Mouse (Mus musculus) myocyte (in vitro differentiated cells): ENCODE measurements at regions not wholly inside any gene's neighbourhood (a gene's known extent, or its start where the extent isn't known, plus 50 kb on each side); places are given as distances from the start of the nearest gene placed in this dataset.

Experiments
- H3K27me3 ChIP-seq: one replicate; pipeline ENCODE4 v1.6.1; 2011; ENCODE audit not compliant: control insufficient read depth, insufficient read depth, insufficient read length
- H3K36me3 ChIP-seq: one replicate; pipeline ENCODE4 v1.6.1; 2011; ENCODE audit not compliant: control insufficient read depth, insufficient read depth
- H3K4me2 ChIP-seq: one replicate; pipeline ENCODE4 v1.6.1; 2011; ENCODE audit warnings: low read depth, control low read depth
- H3K4me3 ChIP-seq: one replicate; pipeline ENCODE4 v1.5.1; 2011; ENCODE audit warnings: mild to moderate bottlenecking, control low read depth, moderate library complexity
- H3K79me2 ChIP-seq: one replicate; pipeline ENCODE4 v1.6.1; 2011; ENCODE audit not compliant: control insufficient read depth, insufficient read depth
- H3ac ChIP-seq: one replicate; pipeline ENCODE4 v1.6.1; 2011; ENCODE audit not compliant: control insufficient read depth, insufficient read length
- CEBPB ChIP-seq: IDR thresholded peaks from 2 replicates; pipeline ENCODE4 v1.6.1; 2011; ENCODE audit warnings: mild to moderate bottlenecking, moderate library complexity; ENCODE audit not compliant: poor library complexity, insufficient read depth, severe bottlenecking
- E2F4 ChIP-seq: IDR thresholded peaks from one replicate; pipeline ENCODE4 v1.6.1; 2011; ENCODE audit warnings: mild to moderate bottlenecking, control low read depth, moderate library complexity; ENCODE audit not compliant: insufficient read depth
- MAX ChIP-seq: IDR thresholded peaks from one replicate; pipeline ENCODE4 v1.6.1; 2011; ENCODE audit warnings: low read depth, mild to moderate bottlenecking, control low read depth
- MYOD1 ChIP-seq, 3 experiments: IDR thresholded peaks; one replicate each; pipeline ENCODE4 v1.6.1; 2011; ENCODE audit warnings: control low read depth in 2 of 3, low read depth in 2 of 3, mild to moderate bottlenecking in 2 of 3, moderate library complexity in 1 of 3; ENCODE audit not compliant: insufficient read length in 2 of 3, control insufficient read depth in 1 of 3
- MYOG ChIP-seq, 3 experiments: IDR thresholded peaks; one replicate each; pipeline ENCODE4 v1.6.1; 2011; ENCODE audit warnings: control low read depth in 2 of 3, low read depth in 2 of 3, mild to moderate bottlenecking in 2 of 3; ENCODE audit not compliant: insufficient read length in 2 of 3, control insufficient read depth in 1 of 3, insufficient read depth in 1 of 3
- POLR2A ChIP-seq: IDR thresholded peaks from one replicate; pipeline ENCODE4 v1.6.1; 2011; ENCODE audit warnings: low read depth, mild to moderate bottlenecking, control low read depth, moderate library complexity; ENCODE audit not compliant: insufficient read length
- POLR2AphosphoS2 ChIP-seq: IDR thresholded peaks from one replicate; pipeline ENCODE4 v1.6.1; 2011; ENCODE audit warnings: low read depth, control low read depth; ENCODE audit not compliant: insufficient read length
- REST ChIP-seq: IDR thresholded peaks from one replicate; pipeline ENCODE4 v1.6.1; 2011; ENCODE audit warnings: mild to moderate bottlenecking, control low read depth, moderate library complexity; ENCODE audit not compliant: insufficient read depth, insufficient read length
- SRF ChIP-seq: IDR thresholded peaks from one replicate; pipeline ENCODE4 v1.6.1; 2011; ENCODE audit warnings: low read depth; ENCODE audit not compliant: control insufficient read depth, insufficient read length
- TCF12 ChIP-seq: IDR thresholded peaks from one replicate; pipeline ENCODE4 v1.6.1; 2011; ENCODE audit warnings: mild to moderate bottlenecking, control low read depth; ENCODE audit not compliant: poor library complexity, insufficient read depth, severe bottlenecking
- TCF3 ChIP-seq: IDR thresholded peaks from one replicate; pipeline ENCODE4 v1.6.1; 2011; ENCODE audit warnings: low read depth, control low read depth; ENCODE audit not compliant: insufficient read length
- USF1 ChIP-seq: IDR thresholded peaks from one replicate; pipeline ENCODE4 v1.6.1; 2011; ENCODE audit warnings: low read depth, mild to moderate bottlenecking, control low read depth, moderate library complexity

DNA sequence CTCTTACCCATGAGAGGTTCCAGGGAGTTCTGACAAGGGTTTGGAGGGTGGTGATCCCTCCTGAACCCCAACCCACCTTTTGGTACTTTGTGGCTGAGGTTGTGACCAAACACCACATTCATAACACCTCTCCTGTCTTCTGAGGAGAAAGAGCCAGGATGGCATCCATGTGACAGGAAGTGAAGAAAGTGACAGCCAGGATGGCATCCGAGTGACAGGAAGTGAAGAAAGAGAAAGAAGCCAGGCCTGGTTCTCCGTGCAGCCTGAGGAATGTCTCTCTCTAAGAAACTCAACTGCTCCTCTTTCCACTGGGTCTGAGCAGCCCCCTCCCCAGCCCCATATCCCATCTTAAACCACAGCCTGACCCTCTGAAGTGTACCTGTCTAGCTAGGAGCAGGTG is 138.9 kb upstream of the Tle3 start:
- peaks cover 63% of the 10 kb centered on the region for H3K27me3 ChIP-seq
- H3K79me2 ChIP-seq: no peaks in the 10 kb centered on the region
- no peaks in the 10 kb centered on the region for H3K36me3 ChIP-seq
- H3ac ChIP-seq: no peak overlapping the region
- no peak for TF ChIP-seq TCF12
- no peak for TF ChIP-seq MAX
- TF ChIP-seq CEBPB: no peak
- H3K4me2 ChIP-seq: no peak overlapping the region
- no peak overlapping the region for H3K4me3 ChIP-seq

- no peaks in the 10 kb centered on the region for H3K79me2 ChIP-seq
- TF ChIP-seq MAX (no peak), REST (no peak), USF1 (no peak), POLR2A (no peak), E2F4 (no peak), MYOD1 (IDR thresholded peaks at IDR 0.05; ENCODE audit: control insufficient read depth in 1 of 3, insufficient read length in 2 of 3, low read depth in 2 of 3) (no peak), TCF3 (no peak), POLR2AphosphoS2 (no peak), TCF12 (no peak), MYOG (IDR thresholded peaks at IDR 0.05; ENCODE audit: control insufficient read depth in 1 of 3, insufficient read depth in 1 of 3, insufficient read length in 2 of 3, low read depth in 2 of 3) (no peak), CEBPB (no peak), SRF (no peak)
- no peak overlapping the region for H3K4me3 ChIP-seq
- H3K27me3 ChIP-seq: peaks cover 68% of the 10 kb centered on the region
- H3K36me3 ChIP-seq: no peaks in the 10 kb centered on the region
- no peak overlapping the region for H3K4me2 ChIP-seq
- H3ac ChIP-seq: no peak overlapping the region
Observed at GRCm38 (mm10) chr9:61235653-61236610, 136.2 kb upstream of the Tle3 start.

GRCm38 (mm10) chr9:61238687-61239250 is 133.4 kb upstream of the Tle3 start:
- Histone ChIP-seq H3K27me3 (peaks cover 43% of the 10 kb centered on the region), H3ac (no peak overlapping the region), H3K36me3 (no peaks in the 10 kb centered on the region), H3K4me2 (no peak overlapping the region), H3K79me2 (no peaks in the 10 kb centered on the region), H3K4me3 (no peak overlapping the region)
- TF ChIP-seq MAX (no peak), USF1 (no peak), TCF12 (no peak), MYOG (IDR thresholded peaks at IDR 0.05; ENCODE audit: control insufficient read depth in 1 of 3, insufficient read depth in 1 of 3, insufficient read length in 2 of 3, low read depth in 2 of 3) (no peak), REST (no peak), TCF3 (no peak), MYOD1 (IDR thresholded peaks at IDR 0.05; ENCODE audit: control insufficient read depth in 1 of 3, insufficient read length in 2 of 3, low read depth in 2 of 3) (no peak), E2F4 (no peak), POLR2A (no peak), CEBPB (no peak), SRF (no peak), POLR2AphosphoS2 (no peak)

DNA sequence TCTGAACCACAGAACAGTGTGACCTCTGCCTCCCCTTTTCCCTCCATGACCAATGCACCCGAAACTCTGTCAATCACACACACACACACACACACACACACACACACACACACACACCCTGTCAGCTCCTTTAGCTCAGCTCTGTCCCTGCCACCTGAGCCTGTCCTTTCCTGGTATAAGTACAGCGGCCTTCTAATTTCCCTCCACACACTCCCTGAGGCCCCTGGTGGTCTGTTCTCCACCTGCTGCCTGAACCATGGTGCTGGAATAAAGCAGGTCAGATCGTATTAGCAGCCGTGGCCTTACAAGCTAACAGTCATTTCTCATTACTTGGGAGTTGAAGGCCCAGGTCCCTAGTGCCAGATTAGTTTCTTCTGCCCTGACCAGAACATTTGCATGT is 132.8 kb upstream of the Tle3 start:
- H3K36me3 ChIP-seq: no peaks in the 10 kb centered on the region
- peaks cover 39% of the 10 kb centered on the region for H3K27me3 ChIP-seq
- TF ChIP-seq MYOD1 (IDR thresholded peaks at IDR 0.05; ENCODE audit: control insufficient read depth in 1 of 3, insufficient read length in 2 of 3, low read depth in 2 of 3): no peak
- TF ChIP-seq REST: no peak
- no peak for TF ChIP-seq MAX
- no peak for TF ChIP-seq MYOG (IDR thresholded peaks at IDR 0.05; ENCODE audit: control insufficient read depth in 1 of 3, insufficient read depth in 1 of 3, insufficient read length in 2 of 3, low read depth in 2 of 3)
- no peak for TF ChIP-seq TCF3
- no peaks in the 10 kb centered on the region for H3K79me2 ChIP-seq
- no peak overlapping the region for H3K4me2 ChIP-seq
- no peak overlapping the region for H3K4me3 ChIP-seq
- H3ac ChIP-seq: no peak overlapping the region

DNA sequence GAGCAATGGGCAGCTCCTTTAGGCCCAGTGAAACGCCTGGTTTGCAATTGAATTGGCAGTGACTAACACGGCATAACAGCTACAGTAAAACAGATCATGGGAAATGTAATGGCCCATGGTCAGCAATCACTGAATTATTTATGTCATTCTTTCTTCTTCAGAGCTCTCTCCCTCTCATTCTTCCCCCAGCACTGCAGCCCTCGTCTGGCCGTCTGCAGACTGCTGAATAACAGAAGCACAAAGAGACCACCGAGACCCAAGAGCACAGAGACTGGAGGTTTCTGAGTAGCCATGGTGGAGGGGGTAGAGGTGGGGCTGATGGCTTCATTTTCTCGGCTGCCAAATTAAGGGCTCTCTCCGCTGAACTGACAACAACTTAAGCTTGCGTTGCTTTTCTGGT is 130.7 kb upstream of the Tle3 start:
- H3K36me3 ChIP-seq: no peaks in the 10 kb centered on the region
- no peaks in the 10 kb centered on the region for H3K79me2 ChIP-seq
- TF ChIP-seq SRF (no peak), TCF12 (no peak), MYOD1 (IDR thresholded peaks at IDR 0.05; ENCODE audit: control insufficient read depth in 1 of 3, insufficient read length in 2 of 3, low read depth in 2 of 3) (no peak), POLR2A (no peak), REST (no peak), MYOG (IDR thresholded peaks at IDR 0.05; ENCODE audit: control insufficient read depth in 1 of 3, insufficient read depth in 1 of 3, insufficient read length in 2 of 3, low read depth in 2 of 3) (no peak), TCF3 (no peak)
- H3ac ChIP-seq: no peak overlapping the region
- H3K4me2 ChIP-seq: no peak overlapping the region
- H3K27me3 ChIP-seq: peaks cover 34% of the 10 kb centered on the region
- no peak overlapping the region for H3K4me3 ChIP-seq
